Mouse (Mus musculus): ENCODE results near the gene Tm4sf20. TPM values are rescaled to one million over a fixed set of nuclear protein-coding genes. Genes with fewer than 3 reads are reported as not detected.

Gene Tm4sf20
- polyA plus RNA-seq, 1 experiment from 2014 or later: 0.29 TPM

DNA sequence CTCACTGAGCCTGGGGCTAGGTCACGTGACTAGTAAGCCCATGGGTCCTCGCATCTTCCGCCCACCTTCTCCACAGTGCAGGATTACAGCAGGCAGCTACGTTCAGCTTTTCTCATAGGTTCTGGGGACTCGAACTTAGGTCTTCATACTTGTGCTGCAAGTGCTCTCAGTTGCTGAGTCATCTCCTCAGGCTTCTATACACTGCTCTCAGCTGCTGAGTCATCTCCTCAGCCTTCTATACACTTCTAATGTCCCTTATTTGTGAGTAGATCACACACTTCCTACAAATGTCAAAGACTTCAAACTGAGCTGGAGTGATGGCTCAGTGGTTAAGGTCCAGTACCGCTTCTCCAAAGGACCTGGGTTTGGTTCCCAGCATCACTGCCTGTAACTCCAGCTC is 24.0 kb upstream of the Tm4sf20 start:
- Histone ChIP-seq H3K27me3 (ENCODE audit: control insufficient read depth, insufficient read depth, low read length) (no peaks in the 10 kb centered on the region), H3K9me3 (replicated peaks; ENCODE audit: control insufficient read depth, low read length) (no peaks in the 10 kb centered on the region), H3K9ac (ENCODE audit: low read depth, low read length) (no peak overlapping the region), H3K4me1 (ENCODE audit: control insufficient read depth, insufficient read depth, low read length) (peaks cover 6% of the 10 kb centered on the region; the same call in 1 of the 2 replicates), H3K4me2 (no peak overlapping the region), H3K36me3 (ENCODE audit: control insufficient read depth, insufficient read depth, low read length) (no peaks in the 10 kb centered on the region), H3K4me3 (ENCODE audit: low read depth, low read length) (no peak overlapping the region), H3K27ac (ENCODE audit: low read depth, low read length) (no peak overlapping the region)
- WGBS (ENCODE audit: insufficient replicate concordance): 86% methylated on average over 6 of the region's 6 CpGs
- no peak for ATAC-seq (replicated peaks; ENCODE audit: insufficient number of reproducible peaks, low FRiP score, low TSS enrichment)

DNA sequence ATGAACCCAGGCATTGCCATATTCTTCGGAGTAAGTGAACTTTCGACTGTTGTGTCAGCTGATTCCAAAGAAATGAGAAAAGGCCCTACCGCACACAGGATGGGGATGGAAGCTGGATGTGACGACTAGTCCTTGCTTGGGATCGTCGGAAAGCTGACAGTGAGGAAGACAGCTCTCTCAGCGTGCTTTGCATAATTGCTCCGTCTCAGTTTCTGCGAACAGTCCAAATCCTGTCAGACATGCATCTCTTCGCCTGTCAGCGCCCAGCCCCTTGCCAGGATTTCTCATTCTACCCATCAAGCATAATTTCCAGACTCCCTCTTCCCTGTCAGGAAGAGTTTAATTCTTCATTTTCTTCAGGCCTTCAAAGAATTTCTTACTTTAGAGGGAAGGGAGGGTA is 22.8 kb upstream of the Tm4sf20 start:
- no peaks in the 10 kb centered on the region for H3K9me3 ChIP-seq (replicated peaks; ENCODE audit: control insufficient read depth, low read length)
- H3K36me3 ChIP-seq (ENCODE audit: control insufficient read depth, insufficient read depth, low read length): no peaks in the 10 kb centered on the region
- no peak overlapping the region for H3K27ac ChIP-seq (ENCODE audit: low read depth, low read length)
- H3K4me1 ChIP-seq (ENCODE audit: control insufficient read depth, insufficient read depth, low read length): peaks cover 6% of the 10 kb centered on the region; the same call in 1 of the 2 replicates
- no peaks in the 10 kb centered on the region for H3K27me3 ChIP-seq (ENCODE audit: control insufficient read depth, insufficient read depth, low read length)
- no peak overlapping the region for H3K4me2 ChIP-seq
- no peak for ATAC-seq (replicated peaks; ENCODE audit: insufficient number of reproducible peaks, low FRiP score, low TSS enrichment)
- H3K9ac ChIP-seq (ENCODE audit: low read depth, low read length): no peak overlapping the region
- WGBS (ENCODE audit: insufficient replicate concordance): 70% methylated on average over 11 of the region's 11 CpGs
- no peak overlapping the region for H3K4me3 ChIP-seq (ENCODE audit: low read depth, low read length)

DNA sequence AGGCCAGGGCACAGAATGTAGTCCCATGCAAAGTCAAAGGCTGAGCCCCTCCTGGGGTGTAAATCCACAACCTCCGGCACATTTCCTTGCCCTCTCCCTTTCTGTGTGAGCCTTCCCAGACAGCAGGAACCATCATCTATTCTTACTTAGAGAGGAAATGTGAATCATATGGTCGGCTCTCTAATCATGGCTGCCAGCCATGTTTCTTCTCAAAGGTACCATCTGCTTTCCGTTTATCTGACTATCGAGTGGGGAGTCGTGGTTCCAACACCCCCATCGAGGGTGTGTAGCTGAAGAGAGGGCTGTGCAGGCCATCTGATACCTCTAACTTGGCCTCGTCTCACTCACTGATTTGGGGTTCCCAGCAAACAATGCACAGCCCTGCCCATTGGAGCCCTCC is 19.8 kb upstream of the Tm4sf20 start:
- ATAC-seq (replicated peaks; ENCODE audit: insufficient number of reproducible peaks, low FRiP score, low TSS enrichment): no peak
- Histone ChIP-seq H3K27me3 (ENCODE audit: control insufficient read depth, insufficient read depth, low read length) (no peaks in the 10 kb centered on the region), H3K27ac (ENCODE audit: low read depth, low read length) (no peak overlapping the region), H3K4me2 (no peak overlapping the region), H3K9me3 (replicated peaks; ENCODE audit: control insufficient read depth, low read length) (no peaks in the 10 kb centered on the region), H3K9ac (ENCODE audit: low read depth, low read length) (no peak overlapping the region), H3K4me1 (ENCODE audit: control insufficient read depth, insufficient read depth, low read length) (peaks cover 6% of the 10 kb centered on the region; the same call in 1 of the 2 replicates), H3K4me3 (ENCODE audit: low read depth, low read length) (no peak overlapping the region), H3K36me3 (ENCODE audit: control insufficient read depth, insufficient read depth, low read length) (no peaks in the 10 kb centered on the region)
- WGBS (ENCODE audit: insufficient replicate concordance): 67% methylated on average over 7 of the region's 7 CpGs

DNA sequence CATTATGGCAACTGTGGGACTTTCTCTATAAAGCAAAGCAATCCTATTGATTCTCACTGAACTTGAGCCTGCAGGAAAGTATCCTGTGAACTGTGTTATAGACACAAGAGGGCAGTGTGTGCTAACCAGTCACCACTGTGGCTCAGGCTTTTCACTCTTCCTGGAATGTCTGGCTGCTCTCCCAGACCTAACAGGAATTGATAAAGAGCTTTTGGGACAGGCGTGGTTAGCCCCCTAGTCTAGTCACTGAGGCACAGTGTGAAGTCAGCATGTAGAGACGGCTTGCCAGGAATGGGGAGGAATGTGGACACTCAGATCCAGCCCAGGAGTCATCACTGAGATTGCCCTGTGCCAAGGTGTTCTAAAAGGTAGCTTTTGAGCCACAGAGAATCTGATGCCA is 19.2 kb upstream of the Tm4sf20 start:
- Histone ChIP-seq H3K9ac (ENCODE audit: low read depth, low read length) (no peak overlapping the region), H3K27me3 (ENCODE audit: control insufficient read depth, insufficient read depth, low read length) (no peaks in the 10 kb centered on the region), H3K4me1 (ENCODE audit: control insufficient read depth, insufficient read depth, low read length) (peaks cover 6% of the 10 kb centered on the region; the same call in 1 of the 2 replicates), H3K4me3 (ENCODE audit: low read depth, low read length) (no peak overlapping the region), H3K9me3 (replicated peaks; ENCODE audit: control insufficient read depth, low read length) (no peaks in the 10 kb centered on the region), H3K27ac (ENCODE audit: low read depth, low read length) (no peak overlapping the region), H3K36me3 (ENCODE audit: control insufficient read depth, insufficient read depth, low read length) (no peaks in the 10 kb centered on the region), H3K4me2 (no peak overlapping the region)
- 0% methylated on average over 2 of the region's 2 CpGs for WGBS (ENCODE audit: insufficient replicate concordance)
- ATAC-seq (replicated peaks; ENCODE audit: insufficient number of reproducible peaks, low FRiP score, low TSS enrichment): peak; percentile 79

DNA sequence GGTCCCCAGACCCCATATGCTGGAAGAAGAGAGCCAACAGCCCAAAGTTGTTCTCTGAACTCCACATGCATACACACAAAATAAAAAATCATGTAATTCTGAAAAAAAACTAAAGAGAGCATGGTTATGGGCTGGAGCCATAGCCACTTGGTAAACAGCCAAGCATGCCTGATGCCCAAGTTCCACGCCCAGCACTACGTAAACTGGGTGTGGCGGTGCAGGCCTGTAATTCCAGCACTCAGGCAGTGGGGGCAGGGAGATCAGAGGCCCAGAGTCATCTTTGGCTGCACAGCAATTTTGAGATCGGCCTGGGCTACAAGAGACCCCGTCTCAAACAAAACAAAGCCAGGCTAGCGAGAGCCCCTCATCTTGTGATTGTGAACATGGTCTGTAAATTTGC is 17.3 kb upstream of the Tm4sf20 start:
- no peak for ATAC-seq (replicated peaks; ENCODE audit: insufficient number of reproducible peaks, low FRiP score, low TSS enrichment)
- WGBS (ENCODE audit: insufficient replicate concordance): 67% methylated on average over 6 of the region's 6 CpGs
- no peak overlapping the region for H3K9ac ChIP-seq (ENCODE audit: low read depth, low read length)
- H3K4me3 ChIP-seq (ENCODE audit: low read depth, low read length): no peak overlapping the region
- H3K27ac ChIP-seq (ENCODE audit: low read depth, low read length): no peak overlapping the region
- no peak overlapping the region for H3K4me2 ChIP-seq
- no peaks in the 10 kb centered on the region for H3K36me3 ChIP-seq (ENCODE audit: control insufficient read depth, insufficient read depth, low read length)
- no peaks in the 10 kb centered on the region for H3K9me3 ChIP-seq (replicated peaks; ENCODE audit: control insufficient read depth, low read length)
- no peaks in the 10 kb centered on the region for H3K27me3 ChIP-seq (ENCODE audit: control insufficient read depth, insufficient read depth, low read length)
- peaks cover 6% of the 10 kb centered on the region; the same call in 1 of the 2 replicates for H3K4me1 ChIP-seq (ENCODE audit: control insufficient read depth, insufficient read depth, low read length)

DNA sequence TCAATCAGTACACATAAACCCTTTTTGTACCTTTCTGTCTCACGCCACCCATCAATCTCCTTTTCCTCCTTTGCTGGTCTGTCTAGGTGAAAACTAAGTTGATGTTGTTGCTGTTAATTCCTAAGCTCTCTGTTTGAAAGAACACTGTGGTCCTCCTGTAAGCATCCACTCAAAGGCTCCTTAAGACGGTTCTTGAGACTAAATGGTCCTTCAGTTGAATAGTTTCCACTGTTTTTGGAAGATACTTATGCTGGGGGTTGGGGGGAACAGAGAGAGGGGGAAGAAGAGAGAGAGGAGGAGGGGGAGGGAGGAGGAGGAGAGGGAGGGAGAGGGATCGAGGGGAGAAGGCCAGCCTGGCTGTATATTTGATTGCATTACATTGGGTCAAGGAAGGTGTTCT is 15.3 kb upstream of the Tm4sf20 start:
- Histone ChIP-seq H3K9ac (ENCODE audit: low read depth, low read length) (no peak overlapping the region), H3K9me3 (replicated peaks; ENCODE audit: control insufficient read depth, low read length) (no peaks in the 10 kb centered on the region), H3K27me3 (ENCODE audit: control insufficient read depth, insufficient read depth, low read length) (no peaks in the 10 kb centered on the region), H3K36me3 (ENCODE audit: control insufficient read depth, insufficient read depth, low read length) (no peaks in the 10 kb centered on the region), H3K27ac (ENCODE audit: low read depth, low read length) (no peak overlapping the region), H3K4me1 (ENCODE audit: control insufficient read depth, insufficient read depth, low read length) (peaks cover 6% of the 10 kb centered on the region; the same call in 1 of the 2 replicates), H3K4me3 (ENCODE audit: low read depth, low read length) (no peak overlapping the region), H3K4me2 (no peak overlapping the region)
- WGBS (ENCODE audit: insufficient replicate concordance): 67% methylated on average over 3 of the region's 3 CpGs
- no peak for ATAC-seq (replicated peaks; ENCODE audit: insufficient number of reproducible peaks, low FRiP score, low TSS enrichment)

DNA sequence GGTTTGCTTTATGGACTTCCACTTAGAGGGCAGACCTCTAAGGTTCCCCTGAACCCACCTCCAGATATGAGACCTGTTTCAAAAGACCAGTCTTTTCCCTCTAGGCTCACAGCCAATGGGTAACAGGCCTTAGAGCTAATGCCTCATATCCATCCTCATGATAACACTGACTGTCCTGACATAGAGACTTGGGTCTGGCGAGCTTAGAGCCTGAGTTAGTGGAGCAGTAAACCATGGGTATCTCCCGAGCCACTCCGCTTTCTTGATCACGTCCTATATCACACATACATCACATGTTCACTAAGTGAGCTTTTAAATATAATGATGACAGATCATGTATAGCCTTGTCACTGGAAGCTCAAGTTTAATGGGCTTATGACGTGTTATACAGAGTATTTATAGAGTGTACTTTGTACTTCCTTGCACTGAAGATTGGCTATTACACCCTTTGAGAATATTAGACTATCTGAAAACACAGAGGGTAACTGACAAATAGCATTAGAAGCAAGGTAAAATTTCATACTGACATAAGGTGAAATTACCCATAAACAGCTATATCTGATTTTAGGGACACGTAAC is 11.2 kb upstream of the Tm4sf20 start:
- WGBS (ENCODE audit: insufficient replicate concordance): 78% methylated on average over 6 of the region's 6 CpGs

DNA sequence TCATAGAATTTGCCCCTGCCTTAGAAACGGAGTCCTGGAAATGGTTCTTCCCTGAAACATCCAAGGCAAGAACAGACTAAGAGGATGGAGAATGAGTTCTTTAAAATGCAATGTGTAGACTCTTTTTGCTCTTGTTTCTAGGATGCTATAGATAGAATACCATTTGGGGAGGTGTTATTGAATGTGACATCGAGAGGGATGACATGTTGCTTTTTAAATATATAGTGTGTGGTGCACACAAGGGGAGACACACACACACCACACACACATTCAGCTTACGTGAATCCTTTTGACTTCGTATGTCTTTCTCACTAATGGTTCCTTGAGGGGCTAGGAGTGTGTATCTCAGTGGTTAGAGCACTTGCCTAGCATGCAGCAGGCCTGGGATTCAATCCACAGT is 7.0 kb upstream of the Tm4sf20 start:
- Histone ChIP-seq H3K9me3 (replicated peaks; ENCODE audit: control insufficient read depth, low read length) (no peaks in the 10 kb centered on the region), H3K36me3 (ENCODE audit: control insufficient read depth, insufficient read depth, low read length) (no peaks in the 10 kb centered on the region), H3K27ac (ENCODE audit: low read depth, low read length) (no peak overlapping the region), H3K4me3 (ENCODE audit: low read depth, low read length) (no peak overlapping the region), H3K27me3 (ENCODE audit: control insufficient read depth, insufficient read depth, low read length) (no peaks in the 10 kb centered on the region), H3K9ac (ENCODE audit: low read depth, low read length) (no peak overlapping the region), H3K4me1 (ENCODE audit: control insufficient read depth, insufficient read depth, low read length) (no peaks in the 10 kb centered on the region; the same call in 1 of the 2 replicates), H3K4me2 (no peak overlapping the region)
- WGBS (ENCODE audit: insufficient replicate concordance): 82% methylated on average over 4 of the region's 4 CpGs
- ATAC-seq (replicated peaks; ENCODE audit: insufficient number of reproducible peaks, low FRiP score, low TSS enrichment): no peak

More for the DNA sequence above, 11.2 kb upstream of the Tm4sf20 start:
- H3K36me3 ChIP-seq (ENCODE audit: control insufficient read depth, insufficient read depth, low read length): no peaks in the 10 kb centered on the region
- no peak overlapping the region for H3K4me2 ChIP-seq
- H3K4me1 ChIP-seq (ENCODE audit: control insufficient read depth, insufficient read depth, low read length): no peaks in the 10 kb centered on the region
- ATAC-seq (replicated peaks; ENCODE audit: insufficient number of reproducible peaks, low FRiP score, low TSS enrichment): no peak
- H3K27me3 ChIP-seq (ENCODE audit: control insufficient read depth, insufficient read depth, low read length): no peaks in the 10 kb centered on the region
- H3K9ac ChIP-seq (ENCODE audit: low read depth, low read length): no peak overlapping the region
- H3K9me3 ChIP-seq (replicated peaks; ENCODE audit: control insufficient read depth, low read length): no peaks in the 10 kb centered on the region
- no peak overlapping the region for H3K27ac ChIP-seq (ENCODE audit: low read depth, low read length)
- H3K4me3 ChIP-seq (ENCODE audit: low read depth, low read length): no peak overlapping the region

DNA sequence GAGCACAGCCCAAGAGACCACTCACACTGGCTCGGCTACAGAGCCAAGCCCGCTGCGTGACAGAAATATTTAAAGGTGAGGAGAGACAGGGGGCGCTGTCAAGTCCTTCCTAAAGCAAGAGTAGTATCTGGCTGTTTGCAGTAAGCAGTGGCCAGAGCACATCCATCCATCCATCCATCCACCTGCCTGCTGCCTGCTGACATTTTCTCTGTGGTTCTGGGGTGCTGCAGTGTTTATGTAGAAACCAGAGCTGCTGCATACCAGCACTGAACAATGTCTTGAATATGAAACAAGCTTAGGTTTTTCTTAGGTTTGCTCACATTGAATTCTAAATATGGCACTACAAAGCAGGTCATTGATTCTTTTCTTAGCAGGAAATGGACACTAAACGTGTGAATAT is 4.9 kb upstream of the Tm4sf20 start:
- no peaks in the 10 kb centered on the region for H3K36me3 ChIP-seq (ENCODE audit: control insufficient read depth, insufficient read depth, low read length)
- H3K9me3 ChIP-seq (replicated peaks; ENCODE audit: control insufficient read depth, low read length): no peaks in the 10 kb centered on the region
- no peak overlapping the region for H3K9ac ChIP-seq (ENCODE audit: low read depth, low read length)
- no peaks in the 10 kb centered on the region; the same call in 1 of the 2 replicates for H3K4me1 ChIP-seq (ENCODE audit: control insufficient read depth, insufficient read depth, low read length)
- H3K4me3 ChIP-seq (ENCODE audit: low read depth, low read length): no peak overlapping the region
- no peaks in the 10 kb centered on the region for H3K27me3 ChIP-seq (ENCODE audit: control insufficient read depth, insufficient read depth, low read length)
- H3K27ac ChIP-seq (ENCODE audit: low read depth, low read length): no peak overlapping the region
- 64% methylated on average over 5 of the region's 5 CpGs for WGBS (ENCODE audit: insufficient replicate concordance)
- no peak overlapping the region for H3K4me2 ChIP-seq
- no peak for ATAC-seq (replicated peaks; ENCODE audit: insufficient number of reproducible peaks, low FRiP score, low TSS enrichment)
